Comparison of ENCODE assay signal across 25 mouse cellular contexts in the genomic region with DNA sequence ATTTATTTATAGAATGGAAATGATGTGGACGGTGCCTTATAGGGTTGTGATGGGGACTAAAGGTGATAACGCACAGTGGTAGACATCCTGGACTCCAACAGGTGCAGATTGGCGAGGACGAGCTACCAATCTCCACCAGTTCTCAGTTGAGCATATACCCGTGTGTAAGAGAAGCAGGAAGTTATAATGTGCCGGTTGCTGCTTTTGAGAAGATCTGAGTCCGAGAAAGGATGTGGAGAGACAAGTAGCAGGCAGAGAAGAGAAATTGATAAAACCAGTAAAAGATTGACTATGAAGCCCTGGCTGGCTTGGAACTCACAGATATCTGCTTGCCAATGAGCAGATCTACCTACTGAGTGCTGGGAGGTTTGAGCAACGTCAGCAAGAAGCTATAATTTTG. TPM values are rescaled to one million over a fixed set of nuclear protein-coding genes. Genes with fewer than 3 reads are reported as not detected.
DNase-seq lines count a peak whose midpoint lies in the region; ATAC-seq lines count a peak whose summit lies in the region.
"Had no signal": no experiment of that assay in that cellular context is flagged by ENCODE, and none has a peak within 500 bp of the region (broad histone marks: within the 10 kb centered on the region; RNA-seq: fewer than 3 reads in every experiment).

No protein-coding gene starts in this region.

- H3K4me2 ChIP-seq in heart, embryonic 12.5 days, result no peak overlapping the region
- H3K4me2 ChIP-seq in liver, embryonic 12.5 days, result no peak overlapping the region
- no peak overlapping the region for H3K4me2 ChIP-seq in liver, embryonic 11.5 days
- H3K4me2 ChIP-seq in hindbrain, embryonic 12.5 days (replicated peaks), result no peak overlapping the region
- H3K4me2 ChIP-seq: embryonic facial prominence, embryonic 12.5 days; forebrain, embryonic 12.5 days; hindbrain, embryonic 15.5 days; kidney, embryonic 15.5 days; limb, embryonic 13.5 days; midbrain, embryonic 12.5 days had no signal

- no peaks in the 10 kb centered on the region for H3K9me3 ChIP-seq in heart, embryonic 12.5 days (replicated peaks)
- H3K9me3 ChIP-seq in liver, embryonic 12.5 days (replicated peaks), result no peaks in the 10 kb centered on the region
- no peaks in the 10 kb centered on the region for H3K9me3 ChIP-seq in liver, embryonic 11.5 days (ENCODE audit: control insufficient read depth, low read length)
- H3K9me3 ChIP-seq in forebrain, embryonic 10.5 days, result no peaks in the 10 kb centered on the region
- no peaks in the 10 kb centered on the region for H3K9me3 ChIP-seq in hindbrain, embryonic 12.5 days (replicated peaks)
- H3K9me3 ChIP-seq: embryonic facial prominence, embryonic 12.5 days; forebrain, embryonic 12.5 days; G1E; hindbrain, embryonic 15.5 days; kidney, embryonic 15.5 days; limb, embryonic 13.5 days; midbrain, embryonic 12.5 days had no signal

- 67% methylated on average over 8 of the region's 8 CpGs for WGBS in heart, embryonic 12.5 days
- 53% methylated on average over 8 of the region's 8 CpGs for WGBS in liver, embryonic 12.5 days (ENCODE audit: insufficient replicate concordance)
- WGBS in liver, embryonic 11.5 days, result 61% methylated on average over 8 of the region's 8 CpGs
- WGBS in forebrain, embryonic 10.5 days, result 93% methylated on average over 8 of the region's 8 CpGs
- 90% methylated on average over 8 of the region's 8 CpGs for WGBS in hindbrain, embryonic 12.5 days

- H3K27me3 ChIP-seq in heart, embryonic 12.5 days (replicated peaks), result no peaks in the 10 kb centered on the region
- no peaks in the 10 kb centered on the region for H3K27me3 ChIP-seq in liver, embryonic 12.5 days (replicated peaks)
- H3K27me3 ChIP-seq in liver, embryonic 11.5 days (replicated peaks; ENCODE audit: control insufficient read depth, insufficient read depth, low read length), result no peaks in the 10 kb centered on the region
- H3K27me3 ChIP-seq in forebrain, embryonic 10.5 days (ENCODE audit: poor library complexity, severe bottlenecking), result no peaks in the 10 kb centered on the region
- no peaks in the 10 kb centered on the region for H3K27me3 ChIP-seq in hindbrain, embryonic 12.5 days
- H3K27me3 ChIP-seq: CH12.LX; embryonic facial prominence, embryonic 12.5 days; forebrain, embryonic 12.5 days; hindbrain, embryonic 15.5 days; kidney, embryonic 15.5 days; limb, embryonic 13.5 days; midbrain, embryonic 12.5 days; Patski had no signal

- H3K9ac ChIP-seq in heart, embryonic 12.5 days, result no peak overlapping the region
- H3K9ac ChIP-seq in liver, embryonic 12.5 days, result no peak overlapping the region
- H3K9ac ChIP-seq in liver, embryonic 11.5 days (ENCODE audit: low read depth, low read length), result no peak overlapping the region
- H3K9ac ChIP-seq in hindbrain, embryonic 12.5 days, result no peak overlapping the region
- H3K9ac ChIP-seq: embryonic facial prominence, embryonic 12.5 days; forebrain, embryonic 12.5 days; hindbrain, embryonic 15.5 days; kidney, embryonic 15.5 days; limb, embryonic 13.5 days; midbrain, embryonic 12.5 days had no signal

- DNase-seq in heart, adult 8-10 months (ENCODE audit: low spot score), result no peak
- no peak for DNase-seq in liver, embryonic 11.5 days (ENCODE audit: low spot score)
- DNase-seq in T-cell, adult 2 months (ENCODE audit: low spot score), result peak; percentile 58
- DNase-seq in naive thymus-derived CD4-positive, alpha-beta T cell, adult 2 months (ENCODE audit: low read depth), result peak; percentile 77
- no peak for DNase-seq in forebrain, embryonic 10.5 days (ENCODE audit: extremely low spot score, low spot score)
- DNase-seq: adrenal gland, postnatal 10 days; cerebellum, adult 2 months; cerebellum, postnatal 25 days; kidney, adult 11 months; kidney, postnatal 36 days; lung, adult 18-20 months; lung, postnatal 10 days; thymus, adult 18-20 months had no signal

- peaks cover 36% of the 10 kb centered on the region for H3K4me1 ChIP-seq in heart, embryonic 12.5 days (replicated peaks)
- peaks cover 74% of the 10 kb centered on the region for H3K4me1 ChIP-seq in liver, embryonic 12.5 days
- peaks cover 58% of the 10 kb centered on the region for H3K4me1 ChIP-seq in liver, embryonic 11.5 days (replicated peaks; ENCODE audit: control insufficient read depth, insufficient read depth, low read length)
- H3K4me1 ChIP-seq in forebrain, embryonic 10.5 days, result no peaks in the 10 kb centered on the region
- no peaks in the 10 kb centered on the region for H3K4me1 ChIP-seq in hindbrain, embryonic 12.5 days
- H3K4me1 ChIP-seq: embryonic facial prominence, embryonic 12.5 days; forebrain, embryonic 12.5 days; hindbrain, embryonic 15.5 days; limb, embryonic 13.5 days; midbrain, embryonic 12.5 days had no signal

- H3K27ac ChIP-seq in heart, embryonic 12.5 days (ENCODE audit: poor library complexity, severe bottlenecking), result peak overlapping the region; percentile 51
- H3K27ac ChIP-seq in liver, embryonic 12.5 days, result peak overlapping the region; percentile 64
- no peak overlapping the region for H3K27ac ChIP-seq in liver, embryonic 11.5 days (ENCODE audit: low read depth, low read length)
- H3K27ac ChIP-seq in forebrain, embryonic 10.5 days, result no peak overlapping the region
- no peak overlapping the region for H3K27ac ChIP-seq in hindbrain, embryonic 12.5 days
- H3K27ac ChIP-seq: embryonic facial prominence, embryonic 12.5 days; forebrain, embryonic 12.5 days; hindbrain, embryonic 15.5 days; kidney, embryonic 15.5 days; limb, embryonic 13.5 days; midbrain, embryonic 12.5 days had no signal

- no peak overlapping the region for H3K4me3 ChIP-seq in heart, embryonic 12.5 days
- H3K4me3 ChIP-seq in liver, embryonic 12.5 days, result no peak overlapping the region
- no peak overlapping the region for H3K4me3 ChIP-seq in liver, embryonic 11.5 days (ENCODE audit: low read depth, low read length)
- no peak overlapping the region for H3K4me3 ChIP-seq in forebrain, embryonic 10.5 days
- no peak overlapping the region for H3K4me3 ChIP-seq in hindbrain, embryonic 12.5 days
- H3K4me3 ChIP-seq: embryonic facial prominence, embryonic 12.5 days; forebrain, embryonic 12.5 days; hindbrain, embryonic 15.5 days; kidney, embryonic 15.5 days; limb, embryonic 13.5 days; midbrain, embryonic 12.5 days had no signal

- no peak for ATAC-seq in heart, embryonic 12.5 days (ENCODE audit: insufficient number of reproducible peaks, low FRiP score)
- ATAC-seq in liver, embryonic 12.5 days, result no peak
- no peak for ATAC-seq in liver, embryonic 11.5 days (replicated peaks; ENCODE audit: low FRiP score)
- no peak for ATAC-seq in hindbrain, embryonic 12.5 days (ENCODE audit: low FRiP score)
- ATAC-seq: Patski had no signal

- H3K36me3 ChIP-seq in heart, embryonic 12.5 days, result no peaks in the 10 kb centered on the region
- H3K36me3 ChIP-seq in liver, embryonic 12.5 days, result no peaks in the 10 kb centered on the region
- H3K36me3 ChIP-seq in liver, embryonic 11.5 days (ENCODE audit: control insufficient read depth, insufficient read depth, low read length), result no peaks in the 10 kb centered on the region
- H3K36me3 ChIP-seq in forebrain, embryonic 10.5 days (replicated peaks), result no peaks in the 10 kb centered on the region
- H3K36me3 ChIP-seq in hindbrain, embryonic 12.5 days, result no peaks in the 10 kb centered on the region
- H3K36me3 ChIP-seq: embryonic facial prominence, embryonic 12.5 days; forebrain, embryonic 12.5 days; G1E; hindbrain, embryonic 15.5 days; kidney, embryonic 15.5 days; limb, embryonic 13.5 days; midbrain, embryonic 12.5 days had no signal

RNA-seq across cellular contexts. Expression of gene Dennd2d, which starts 11.0 kb away (rescaled TPM):
- 2.0 and 2.2 TPM in 2 replicates for polyA plus RNA-seq in heart, embryonic 12.5 days (2016; fragmentation: Nextera tagmentation; extraction: Ambion mirVana)
- under 1 TPM; 0.53 to 0.79 (median 0.69) TPM for total RNA-seq in heart, adult 8-10 months (2022)
- 4.6 and 4.9 TPM in 2 replicates for polyA plus RNA-seq in liver, embryonic 12.5 days (2016; fragmentation: Nextera tagmentation; extraction: Ambion mirVana)
- polyA plus RNA-seq in liver, embryonic 11.5 days (2014; fragmentation: Nextera tagmentation; extraction: Ambion mirVana), result 5.2 and 6.1 TPM in 2 replicates
- polyA plus RNA-seq in forebrain, embryonic 10.5 days (2016; fragmentation: Nextera tagmentation; extraction: Ambion mirVana), result 1.2 and 2.0 TPM in 2 replicates
- polyA plus RNA-seq in hindbrain, embryonic 12.5 days (2016; fragmentation: Nextera tagmentation; extraction: Ambion mirVana), result 0.43 and 0.48 TPM in 2 replicates

RNA-seq across cellular contexts. Expression of gene Dram2, which starts 54.4 kb away (rescaled TPM):
- polyA plus RNA-seq in heart, embryonic 12.5 days (2016; fragmentation: Nextera tagmentation; extraction: Ambion mirVana), result 57.6 and 59.4 TPM in 2 replicates
- total RNA-seq in heart, adult 8-10 months (2022), result 100 to 1,000 TPM in 1 of 4 experiments, 10 to 100 TPM in 3; 84.7 to 105 (median 96.1) TPM
- 23.9 and 24.9 TPM in 2 replicates for polyA plus RNA-seq in liver, embryonic 12.5 days (2016; fragmentation: Nextera tagmentation; extraction: Ambion mirVana)
- polyA plus RNA-seq in liver, embryonic 11.5 days (2014; fragmentation: Nextera tagmentation; extraction: Ambion mirVana), result 34.7 and 40.5 TPM in 2 replicates
- polyA plus RNA-seq in forebrain, embryonic 10.5 days (2016; fragmentation: Nextera tagmentation; extraction: Ambion mirVana), result 33.2 and 33.4 TPM in 2 replicates
- polyA plus RNA-seq in hindbrain, embryonic 12.5 days (2016; fragmentation: Nextera tagmentation; extraction: Ambion mirVana), result 49.1 and 50.2 TPM in 2 replicates

RNA-seq across cellular contexts. Expression of gene Cept1, which starts 54.4 kb away (rescaled TPM):
- polyA plus RNA-seq in heart, embryonic 12.5 days (2016; fragmentation: Nextera tagmentation; extraction: Ambion mirVana), result 32.4 and 32.9 TPM in 2 replicates
- total RNA-seq in heart, adult 8-10 months (2022), result 10 to 100 TPM; 15.9 to 23.5 (median 18.3) TPM
- 23.2 and 31.3 TPM in 2 replicates for polyA plus RNA-seq in liver, embryonic 12.5 days (2016; fragmentation: Nextera tagmentation; extraction: Ambion mirVana)
- polyA plus RNA-seq in liver, embryonic 11.5 days (2014; fragmentation: Nextera tagmentation; extraction: Ambion mirVana), result 40.7 and 43.0 TPM in 2 replicates
- 37.2 and 40.5 TPM in 2 replicates for polyA plus RNA-seq in forebrain, embryonic 10.5 days (2016; fragmentation: Nextera tagmentation; extraction: Ambion mirVana)
- polyA plus RNA-seq in hindbrain, embryonic 12.5 days (2016; fragmentation: Nextera tagmentation; extraction: Ambion mirVana), result 36.7 and 40.7 TPM in 2 replicates

Comparison
In these comparisons a context has a peak if more than half of its experiments do, and no peak if none do; other contexts are left out.
1. H3K27ac ChIP-seq: peak in heart, embryonic 12.5 days (single experiment) and liver, embryonic 12.5 days (single experiment); none in liver, embryonic 11.5 days (single experiment), forebrain, embryonic 10.5 days (single experiment) and hindbrain, embryonic 12.5 days (single experiment).
2. DNase-seq: peak in T-cell, adult 2 months (single experiment) and naive thymus-derived CD4-positive, alpha-beta T cell, adult 2 months (single experiment); none in heart, adult 8-10 months (single experiment), liver, embryonic 11.5 days (single experiment) and forebrain, embryonic 10.5 days (single experiment).